Mouse (Mus musculus) layer of hippocampus, adult 18-20 months (tissue): ENCODE data around the gene Glis3. TPM values are rescaled to one million over a fixed set of nuclear protein-coding genes. Genes with fewer than 3 reads are reported as not detected.
A peak's percentile ranks its signal among the peaks of the same experiment; 100 is the strongest.

Source experiments
- DNase-seq, 2 experiments: peaks; one replicate each; pipeline ENCODE4 v3.0.0; 2022; ENCODE audit warnings: low spot score in 2 of 2
- total RNA-seq, 2 experiments: library from RNA; stranded (reverse); gene quantifications; 2 replicates each; pipeline ENCODE4 v1.2.3; 2021

Glis3 gene
- total RNA-seq, 2 experiments from 2014 or later: 25.0 to 30.6 TPM

DNA sequence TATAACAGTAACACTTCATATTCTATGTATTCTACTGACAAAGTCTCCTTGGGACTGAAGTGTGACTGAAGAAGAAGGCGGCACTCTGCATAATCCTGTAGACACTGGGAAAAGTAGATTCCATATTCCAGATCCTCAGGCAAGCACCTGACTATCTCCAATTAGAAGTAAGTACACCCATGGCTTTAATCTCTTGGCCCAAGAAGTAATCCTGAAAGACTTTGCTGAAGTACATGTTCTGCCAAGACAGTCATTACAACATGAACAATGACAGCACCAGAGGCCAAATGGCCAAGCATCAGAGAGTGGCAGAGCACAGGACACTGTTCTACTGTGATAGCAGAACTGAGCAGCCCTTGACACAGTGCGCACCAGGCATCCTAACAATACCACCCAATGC, 414.1 kb downstream of the Glis3 start:
- no peak for DNase-seq

DNA sequence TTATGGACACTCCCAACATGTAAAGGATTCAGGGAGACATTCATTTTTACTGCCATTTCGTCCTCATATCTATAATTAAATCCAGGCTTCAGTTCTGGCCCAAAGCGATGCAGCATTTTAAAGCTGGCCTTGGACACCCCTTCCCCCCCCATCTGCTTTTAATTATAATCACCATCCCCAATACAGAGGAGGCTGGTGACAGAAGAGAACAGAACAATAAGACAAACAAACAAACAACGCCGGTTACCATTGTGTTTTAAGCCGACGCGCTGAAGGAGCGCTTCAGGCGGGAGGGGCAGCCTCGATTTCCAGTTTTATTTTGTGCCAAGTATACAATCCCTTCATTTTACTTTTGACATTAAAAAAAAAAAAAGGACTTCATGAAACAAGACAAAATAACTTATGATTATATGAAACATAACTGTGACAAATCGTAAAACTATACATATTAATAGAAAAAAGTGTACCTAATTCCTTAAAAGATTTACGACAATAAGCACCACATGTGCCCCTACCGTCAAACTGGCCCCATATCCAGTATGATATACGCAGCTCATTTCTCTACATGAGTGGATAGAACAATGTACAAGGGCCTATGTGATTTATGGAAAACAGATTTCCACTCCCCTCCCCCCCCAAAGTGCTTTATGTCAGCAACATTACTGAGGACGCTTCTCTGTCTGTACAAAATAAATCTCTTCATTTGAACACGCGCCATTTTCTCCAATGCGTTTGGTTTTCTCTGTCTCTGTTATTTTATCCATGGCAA, 420.8 kb downstream of the Glis3 start:
- DNase-seq: no peak

GRCm38 (mm10) chr19:28258480-28258879, 421.4 kb downstream of the Glis3 start:
- DNase-seq: no peak

GRCm38 (mm10) chr19:28247345-28247744, 432.5 kb downstream of the Glis3 start:
- no peak for DNase-seq

DNA sequence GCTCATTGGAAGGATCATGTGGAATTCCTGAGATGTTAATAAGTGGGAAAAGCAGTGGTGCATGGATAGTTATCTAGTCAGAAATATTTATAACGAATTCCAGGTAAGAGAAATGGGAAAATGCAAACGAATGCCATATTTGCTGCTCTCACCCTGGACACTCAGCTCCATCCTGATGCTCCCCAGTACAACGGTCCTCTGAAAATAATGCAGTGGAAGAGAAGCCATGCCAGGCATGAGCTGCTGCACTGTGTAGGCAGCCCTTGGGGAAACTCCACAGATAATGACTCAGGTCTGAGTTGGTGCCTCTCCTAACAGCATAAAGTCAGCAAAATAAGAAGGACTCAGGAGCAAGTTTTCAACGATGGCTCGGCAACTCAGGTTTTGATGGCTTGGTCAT, 433.7 kb downstream of the Glis3 start:
- no peak for DNase-seq

- peak in 1 of 2 experiments; percentile 26 for DNase-seq
Observed at GRCm38 (mm10) chr19:28238073-28238472, 441.8 kb downstream of the Glis3 start.

DNA sequence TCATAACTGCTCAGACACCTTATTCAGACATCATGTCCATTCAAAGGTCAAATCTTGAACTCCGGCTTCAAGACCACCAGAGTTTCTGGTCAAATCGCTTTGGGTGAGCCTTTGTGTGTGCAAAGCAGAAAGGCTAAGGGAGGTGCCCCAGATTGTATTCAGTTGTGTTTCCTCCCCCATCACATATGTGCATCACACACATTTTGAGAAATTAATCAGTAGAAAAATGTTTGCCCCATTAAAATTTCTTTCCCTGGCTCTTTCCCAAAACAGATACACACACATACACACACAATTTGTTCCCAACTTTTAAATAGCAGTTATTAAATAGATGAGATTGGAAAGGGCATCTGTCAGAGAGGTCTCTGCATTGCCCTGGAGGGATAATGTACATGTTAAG, 442.3 kb downstream of the Glis3 start:
- DNase-seq: peak in 1 of 2 experiments; percentile 67

GRCm38 (mm10) chr19:28235571-28235970, 444.3 kb downstream of the Glis3 start:
- no peak for DNase-seq

- peak in 1 of 2 experiments; percentile 19 for DNase-seq
Observed at GRCm38 (mm10) chr19:28235096-28235495, 444.8 kb downstream of the Glis3 start.

- no peak for DNase-seq
Observed at GRCm38 (mm10) chr19:28234676-28235075, 445.2 kb downstream of the Glis3 start.

DNA sequence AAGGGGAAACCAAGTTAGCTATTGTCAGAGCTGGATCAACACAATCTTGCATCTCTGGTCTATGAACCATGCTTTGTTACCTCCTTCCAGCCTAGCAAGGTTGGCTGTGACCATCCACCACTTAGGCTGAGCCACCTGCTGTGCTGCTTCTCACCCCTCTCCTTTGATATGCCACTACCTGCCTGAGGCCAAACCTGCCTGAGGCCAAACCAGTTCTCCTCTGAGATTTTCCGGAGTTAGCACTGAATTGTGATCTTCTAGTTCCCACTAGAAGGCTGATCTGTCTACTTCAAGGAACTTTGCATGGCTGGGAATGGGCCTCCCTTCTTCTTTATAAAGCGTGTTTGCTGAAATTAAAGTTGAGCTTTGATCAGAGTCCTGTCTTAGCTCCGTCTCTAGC, 448.4 kb downstream of the Glis3 start:
- no peak for DNase-seq

- no peak for DNase-seq
Observed at GRCm38 (mm10) chr19:28227526-28227925, 452.4 kb downstream of the Glis3 start.

DNA sequence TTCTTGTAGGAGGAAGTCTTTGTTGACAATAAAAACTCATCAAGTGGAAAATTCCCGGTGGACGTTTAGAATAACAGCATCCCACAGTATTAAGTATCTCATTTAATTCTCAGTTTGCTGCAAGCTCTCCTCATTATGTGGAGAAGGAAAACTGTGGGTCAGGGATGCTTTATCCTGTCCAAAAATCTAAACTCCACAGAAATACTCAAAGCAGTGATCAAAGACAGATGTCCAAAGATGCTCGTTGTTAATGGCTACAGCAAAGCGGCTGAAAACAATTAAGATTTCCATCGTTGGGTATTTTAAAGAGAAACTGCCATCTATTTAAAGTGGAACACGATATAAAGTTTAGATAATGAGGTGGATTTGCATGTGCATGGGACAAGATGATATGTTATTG, 454.2 kb downstream of the Glis3 start:
- no peak for DNase-seq

DNA sequence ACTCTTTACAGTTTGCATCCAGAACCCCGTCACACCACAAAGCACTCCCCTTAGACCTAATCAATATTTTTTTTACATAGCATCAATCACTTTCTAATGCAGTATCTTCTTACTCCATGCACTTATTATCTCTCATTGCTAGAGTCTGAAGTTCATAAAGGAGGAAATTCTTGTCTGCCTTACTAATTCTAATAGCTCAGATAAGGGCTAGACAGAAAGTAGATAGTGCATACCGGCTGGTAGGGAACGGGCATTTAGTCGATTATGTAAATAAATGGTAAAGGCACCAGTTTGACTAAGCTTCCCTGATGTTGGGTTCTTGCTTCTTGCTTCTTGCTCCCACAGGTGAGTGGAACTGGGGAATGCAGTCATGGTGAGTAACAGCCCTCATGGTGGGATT, 468.2 kb downstream of the Glis3 start:
- no peak for DNase-seq

Other genes with a start within 250 kb of the Glis3 start
- gene Slc1a1, start 155.0 kb upstream of the Glis3 start, total RNA-seq: 100 to 1,000 TPM; 137 to 138 TPM